Mouse (Mus musculus) erythroblast, embryonic 14.5 days (primary cell): ENCODE data around the gene Celf2. TPM values are rescaled to one million over a fixed set of nuclear protein-coding genes. Genes with fewer than 3 reads are reported as not detected.

Source experiments
- H3K27me3 ChIP-seq: 2 replicates; pipeline ENCODE4 v1.6.1; 2012; ENCODE audit warnings: inconsistent platforms; ENCODE audit not compliant: control insufficient read depth
- H3K36me3 ChIP-seq: 2 replicates; pipeline ENCODE4 v1.6.1; 2012; ENCODE audit warnings: mild to moderate bottlenecking, inconsistent platforms; ENCODE audit not compliant: control insufficient read depth
- H3K4me1 ChIP-seq: 2 replicates; pipeline ENCODE4 v1.6.1; 2012; ENCODE audit warnings: inconsistent platforms; ENCODE audit not compliant: control insufficient read depth
- H3K4me3 ChIP-seq: replicated peaks from 2 replicates; pipeline ENCODE3; 2012; ENCODE audit warnings: moderate library complexity, mild to moderate bottlenecking, inconsistent platforms
- H3K9me3 ChIP-seq: 2 replicates; pipeline ENCODE4 v1.6.1; 2012; ENCODE audit warnings: low read length, inconsistent platforms, mixed read lengths; ENCODE audit not compliant: control insufficient read depth
- GATA1 ChIP-seq: IDR thresholded peaks from 2 replicates; pipeline ENCODE4 v1.6.1; 2012; ENCODE audit warnings: low read length, inconsistent platforms, mixed read lengths
- TAL1 ChIP-seq: IDR thresholded peaks from 3 replicates; pipeline ENCODE4 v1.6.1; 2012; ENCODE audit warnings: low read length, inconsistent platforms, mixed read lengths
- polyA plus RNA-seq: library from polyadenylated mRNA; stranded (reverse); fragments of >175 nt; gene quantifications from 2 replicates; pipeline ENCODE4 v1.2.3, GENCODE M21; 2012

Celf2 gene
- polyA plus RNA-seq, 1 experiment = under 0.01 TPM

DNA sequence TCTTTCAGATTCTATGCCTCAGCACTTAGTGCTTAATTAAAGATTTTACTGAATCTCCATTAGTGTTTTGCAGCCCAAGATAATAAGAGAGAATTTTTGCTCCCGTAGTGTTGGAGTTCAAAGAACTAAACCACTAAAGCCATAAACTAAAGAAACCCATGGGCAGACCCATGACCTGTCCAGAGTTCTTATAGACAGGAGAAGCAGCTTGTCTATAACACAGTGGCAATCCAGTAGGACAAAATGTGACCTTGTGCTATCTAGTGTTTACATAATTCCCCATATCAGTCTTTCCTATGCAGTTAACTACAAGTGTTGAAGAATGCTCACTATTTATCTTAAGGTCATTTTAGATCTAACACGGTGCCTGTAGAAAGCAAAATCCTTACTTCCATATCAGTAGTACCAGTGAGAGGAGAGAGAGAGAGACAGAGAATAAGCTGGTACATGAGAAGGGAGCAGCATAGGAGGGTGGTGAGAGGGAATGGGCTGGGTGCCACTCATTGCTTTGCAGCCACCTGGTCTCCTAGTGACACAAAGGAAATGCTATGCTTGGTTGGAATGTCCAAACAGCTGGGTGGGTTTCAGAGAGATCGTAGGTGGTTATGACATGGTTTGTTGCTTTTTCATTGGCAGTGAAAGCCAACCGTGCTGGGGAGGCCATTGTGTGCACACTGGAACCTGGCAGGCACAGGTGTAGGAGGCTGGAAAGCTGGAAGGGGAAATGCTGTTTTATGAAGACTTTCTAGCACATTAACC lies 162.5 kb downstream of the Celf2 start:
- TF ChIP-seq TAL1 (no peak), GATA1 (no peak)
- Histone ChIP-seq H3K4me3 (no peak overlapping the region), H3K27me3 (no peaks in the 10 kb centered on the region), H3K36me3 (no peaks in the 10 kb centered on the region), H3K4me1 (no peaks in the 10 kb centered on the region), H3K9me3 (peaks cover 6% of the 10 kb centered on the region; the same call in 1 of the 2 replicates)

GRCm38 (mm10) chr2:7344951-7345350 lies 164.4 kb downstream of the Celf2 start:
- Histone ChIP-seq H3K9me3 (0 out of 2 replicates have a peak, but pooled peaks cover 4% of the 10 kb centered on the region), H3K4me3 (no peak overlapping the region), H3K36me3 (no peaks in the 10 kb centered on the region), H3K4me1 (no peaks in the 10 kb centered on the region), H3K27me3 (no peaks in the 10 kb centered on the region)
- TF ChIP-seq TAL1 = no peak
- TF ChIP-seq GATA1 = no peak

DNA sequence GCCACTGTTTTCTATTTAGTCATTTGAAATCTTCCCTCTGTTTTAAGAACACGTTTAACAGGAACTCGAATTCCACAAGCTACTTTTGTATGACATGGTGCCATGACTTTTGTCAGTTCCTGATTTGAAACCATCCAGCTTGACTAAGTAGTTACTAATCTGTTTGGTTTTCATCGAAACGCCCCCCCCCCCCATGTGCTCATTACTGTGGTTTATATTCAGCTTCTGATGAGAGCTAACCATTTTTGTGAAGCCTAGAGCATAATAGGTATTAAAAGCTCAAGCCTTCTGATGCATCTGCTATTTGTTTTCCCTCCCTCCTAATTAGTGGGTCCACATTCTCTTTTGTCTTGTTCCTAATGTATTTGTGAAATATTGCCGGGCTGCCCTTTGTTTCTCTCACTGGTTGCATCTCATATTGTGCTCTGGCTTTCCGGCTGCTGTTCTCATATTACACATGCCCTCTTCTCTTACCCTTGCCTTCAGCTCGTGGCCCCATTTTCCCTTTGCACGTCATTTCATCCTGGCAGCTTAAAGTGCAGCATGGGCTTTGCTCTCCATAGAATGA lies 166.4 kb downstream of the Celf2 start:
- Histone ChIP-seq H3K9me3 (0 out of 2 replicates have a peak, but pooled peaks cover 4% of the 10 kb centered on the region), H3K4me1 (no peaks in the 10 kb centered on the region), H3K36me3 (no peaks in the 10 kb centered on the region), H3K4me3 (no peak overlapping the region), H3K27me3 (no peaks in the 10 kb centered on the region)
- TF ChIP-seq GATA1 (no peak), TAL1 (no peak)

DNA sequence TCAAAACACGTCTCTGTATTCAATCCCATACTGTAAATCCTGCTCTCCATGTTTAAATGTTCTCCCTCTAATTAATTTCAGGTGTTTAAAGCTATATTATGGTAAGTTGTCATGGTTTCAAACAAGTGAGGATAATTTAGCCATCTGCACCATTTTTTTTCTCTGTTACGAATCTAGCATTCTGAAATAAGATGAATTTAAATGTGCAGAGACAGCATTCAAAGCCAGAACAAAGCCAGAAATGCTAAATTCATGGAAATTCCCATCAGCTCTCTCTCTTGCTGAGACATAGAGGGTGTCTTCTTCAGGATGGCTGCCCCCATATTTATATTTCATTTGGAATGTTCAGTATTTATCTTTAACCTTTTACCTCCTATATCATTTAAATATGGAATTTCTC lies 174.5 kb downstream of the Celf2 start:
- Histone ChIP-seq H3K36me3 (no peaks in the 10 kb centered on the region), H3K4me1 (no peaks in the 10 kb centered on the region), H3K4me3 (no peak overlapping the region), H3K27me3 (no peaks in the 10 kb centered on the region), H3K9me3 (no peaks in the 10 kb centered on the region)
- TF ChIP-seq TAL1 = no peak
- no peak for TF ChIP-seq GATA1

GRCm38 (mm10) chr2:7328018-7328899 lies 181.1 kb downstream of the Celf2 start:
- H3K36me3 ChIP-seq = no peaks in the 10 kb centered on the region
- no peaks in the 10 kb centered on the region for H3K9me3 ChIP-seq
- TF ChIP-seq GATA1 (no peak), TAL1 (no peak)
- no peak overlapping the region for H3K4me3 ChIP-seq
- H3K4me1 ChIP-seq = no peaks in the 10 kb centered on the region
- no peaks in the 10 kb centered on the region for H3K27me3 ChIP-seq

DNA sequence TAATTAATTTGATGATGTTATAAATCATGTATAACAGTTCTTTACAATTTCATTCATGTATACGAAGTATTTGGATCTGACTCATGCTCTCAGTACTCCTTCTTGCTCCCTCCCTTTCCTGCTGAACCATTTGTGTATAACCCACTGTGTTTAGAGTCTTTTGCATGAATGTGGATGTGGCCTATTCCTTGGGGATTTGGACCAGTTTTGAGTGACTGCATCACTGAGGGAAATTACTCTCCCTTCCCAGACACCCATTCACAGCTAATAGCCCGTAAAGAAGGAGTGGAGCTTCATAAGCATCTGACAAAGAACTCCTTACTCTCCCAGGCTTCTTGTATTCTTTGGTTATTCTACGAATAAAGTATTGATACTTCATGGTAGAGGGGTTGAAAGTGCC lies 189.6 kb downstream of the Celf2 start:
- Histone ChIP-seq H3K9me3 (no peaks in the 10 kb centered on the region), H3K4me1 (no peaks in the 10 kb centered on the region), H3K36me3 (no peaks in the 10 kb centered on the region), H3K4me3 (no peak overlapping the region), H3K27me3 (no peaks in the 10 kb centered on the region)
- no peak for TF ChIP-seq TAL1
- TF ChIP-seq GATA1 = no peak

GRCm38 (mm10) chr2:7311776-7312175 lies 197.6 kb downstream of the Celf2 start:
- Histone ChIP-seq H3K4me3 (no peak overlapping the region), H3K27me3 (no peaks in the 10 kb centered on the region), H3K9me3 (no peaks in the 10 kb centered on the region), H3K4me1 (no peaks in the 10 kb centered on the region), H3K36me3 (no peaks in the 10 kb centered on the region)
- no peak for TF ChIP-seq TAL1
- TF ChIP-seq GATA1 = no peak

DNA sequence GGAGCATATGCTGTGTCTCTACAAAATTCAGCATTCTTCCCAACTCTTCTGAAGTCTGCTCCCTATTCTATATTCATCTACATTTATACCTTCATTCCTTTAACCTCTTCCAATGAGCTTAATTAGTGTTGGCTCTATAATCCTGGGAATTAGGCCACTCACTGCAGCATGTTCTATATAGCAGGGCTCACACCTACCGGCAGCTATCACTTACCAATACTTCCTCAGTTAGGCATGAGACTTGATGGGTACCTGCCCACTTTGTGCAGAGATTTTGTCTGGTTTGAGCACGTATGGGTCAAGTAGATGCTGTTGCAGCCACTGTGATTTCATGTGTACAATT lies 198.6 kb downstream of the Celf2 start:
- Histone ChIP-seq H3K27me3 (no peaks in the 10 kb centered on the region), H3K4me1 (no peaks in the 10 kb centered on the region), H3K36me3 (no peaks in the 10 kb centered on the region), H3K4me3 (no peak overlapping the region), H3K9me3 (no peaks in the 10 kb centered on the region)
- TF ChIP-seq GATA1 (no peak), TAL1 (no peak)

DNA sequence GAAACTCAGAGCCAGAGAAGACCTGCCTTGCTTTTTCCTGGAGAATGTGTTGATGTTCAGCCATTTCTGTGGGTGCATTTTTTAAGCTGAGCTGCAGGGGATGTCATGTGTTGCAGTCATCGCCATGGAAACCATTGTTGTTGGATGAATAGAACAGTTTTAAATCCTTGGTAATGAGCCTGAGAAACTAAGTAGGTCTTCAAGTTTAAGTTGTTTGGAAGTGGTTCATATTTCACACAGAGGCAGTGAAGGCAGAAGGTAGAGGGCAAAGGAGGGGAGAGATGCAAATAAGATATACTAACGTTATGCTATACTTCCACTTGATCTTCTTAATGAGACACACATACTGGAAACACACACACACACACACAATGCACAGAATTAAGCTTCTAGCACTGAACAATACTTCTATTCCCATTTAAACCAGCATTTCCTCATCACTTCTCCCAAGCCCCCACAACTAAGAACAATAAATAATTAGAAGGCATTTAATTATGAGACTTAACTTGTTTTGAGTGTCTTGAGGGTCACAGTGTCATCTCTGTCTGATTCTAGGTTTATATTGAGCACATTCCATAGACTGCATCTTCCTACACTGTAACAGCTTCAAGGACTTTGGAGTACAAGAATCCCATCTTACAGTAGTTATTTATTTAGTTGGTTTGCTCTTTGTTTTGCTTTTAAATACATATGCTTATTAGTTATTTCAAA lies 199.1 kb downstream of the Celf2 start:
- Histone ChIP-seq H3K4me3 (no peak overlapping the region), H3K36me3 (no peaks in the 10 kb centered on the region), H3K9me3 (no peaks in the 10 kb centered on the region), H3K4me1 (no peaks in the 10 kb centered on the region), H3K27me3 (no peaks in the 10 kb centered on the region)
- TF ChIP-seq TAL1 (no peak), GATA1 (no peak)
